Mouse (Mus musculus) urinary bladder, postnatal 4 days (tissue): ENCODE results near the gene Kctd14.

Experiments
- DNase-seq, 2 experiments: peaks; one replicate each; pipeline ENCODE4 v3.0.0; 2021 to 2022; ENCODE audit warnings: low spot score in 2 of 2

The Kctd14 gene

DNA sequence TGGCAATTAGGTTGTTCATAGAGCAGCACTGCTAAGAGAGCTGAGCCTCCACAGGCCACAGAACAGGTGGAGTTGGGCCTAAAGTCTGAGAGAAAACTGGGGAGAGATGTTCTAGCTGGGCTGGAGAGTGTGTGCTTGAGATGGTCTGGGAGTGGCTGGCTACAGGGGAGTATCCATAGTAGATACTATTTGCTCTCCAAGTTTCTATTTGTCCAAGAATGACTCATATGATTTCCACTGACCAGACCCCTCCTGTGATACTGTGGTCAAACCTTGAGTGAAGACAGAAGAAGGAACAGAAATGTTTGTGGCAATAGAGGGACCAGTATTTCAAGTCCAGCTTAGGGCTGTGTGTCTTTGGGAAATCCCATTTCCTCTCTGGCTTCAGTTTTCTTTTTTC lies 12.1 kb upstream of the Kctd14 start:
- DNase-seq: no peak

DNA sequence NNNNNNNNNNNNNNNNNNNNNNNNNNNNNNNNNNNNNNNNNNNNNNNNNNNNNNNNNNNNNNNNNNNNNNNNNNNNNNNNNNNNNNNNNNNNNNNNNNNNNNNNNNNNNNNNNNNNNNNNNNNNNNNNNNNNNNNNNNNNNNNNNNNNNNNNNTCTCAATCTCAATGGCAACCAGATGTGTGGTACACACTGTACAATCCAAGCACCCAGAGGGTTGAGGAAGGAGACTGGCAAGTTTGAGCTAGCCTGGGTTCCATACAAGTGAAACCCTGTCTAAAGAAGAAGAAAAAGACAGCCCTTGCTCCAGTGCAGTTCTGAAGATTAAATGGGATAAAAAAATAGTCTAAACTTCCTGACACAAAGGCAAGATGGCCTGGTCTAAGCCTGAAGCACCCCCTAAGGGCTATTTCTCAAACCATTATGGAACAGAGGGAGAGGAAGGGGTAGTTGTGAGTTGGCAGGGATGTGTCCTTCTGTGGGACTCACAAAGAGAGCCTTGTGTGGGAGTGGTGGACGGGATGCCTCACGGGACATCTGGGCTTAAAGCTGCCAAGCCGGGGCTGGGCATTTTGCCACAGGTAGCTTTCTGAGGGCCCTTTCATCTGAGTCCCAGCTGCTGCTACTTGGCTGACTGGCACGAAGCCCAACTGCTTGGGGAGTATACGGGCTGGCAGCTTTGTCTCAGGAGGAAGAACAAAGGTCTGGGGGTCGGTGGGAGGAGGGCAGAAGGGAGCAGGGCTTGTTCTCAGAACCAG lies 4.8 kb upstream of the Kctd14 start:
- DNase-seq: peak; percentile 80 to 89

DNA sequence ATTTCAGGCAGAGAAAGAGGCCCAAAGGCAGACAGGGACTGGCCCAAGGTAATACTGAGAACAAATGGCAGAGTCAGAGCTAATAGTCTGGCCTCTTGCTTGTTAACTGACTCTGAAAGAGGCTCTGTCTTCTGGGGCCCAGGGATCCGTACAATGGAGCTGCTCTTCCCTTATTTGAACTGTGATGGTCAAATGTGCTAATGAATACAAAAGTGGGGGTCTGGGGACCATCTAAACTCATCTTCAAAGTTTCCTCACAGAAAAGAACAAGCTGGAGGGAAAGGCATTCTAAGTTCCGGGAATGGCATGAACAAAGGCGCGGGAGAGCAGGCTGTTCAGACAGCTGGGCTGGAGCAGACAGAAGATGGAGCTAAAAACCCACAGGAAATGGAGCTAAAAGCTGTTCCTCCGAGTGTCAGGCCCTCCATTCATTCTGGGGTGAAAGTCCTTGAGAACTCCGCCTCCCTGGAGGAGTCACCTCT lies 4.0 kb upstream of the Kctd14 start:
- DNase-seq: no peak

DNA sequence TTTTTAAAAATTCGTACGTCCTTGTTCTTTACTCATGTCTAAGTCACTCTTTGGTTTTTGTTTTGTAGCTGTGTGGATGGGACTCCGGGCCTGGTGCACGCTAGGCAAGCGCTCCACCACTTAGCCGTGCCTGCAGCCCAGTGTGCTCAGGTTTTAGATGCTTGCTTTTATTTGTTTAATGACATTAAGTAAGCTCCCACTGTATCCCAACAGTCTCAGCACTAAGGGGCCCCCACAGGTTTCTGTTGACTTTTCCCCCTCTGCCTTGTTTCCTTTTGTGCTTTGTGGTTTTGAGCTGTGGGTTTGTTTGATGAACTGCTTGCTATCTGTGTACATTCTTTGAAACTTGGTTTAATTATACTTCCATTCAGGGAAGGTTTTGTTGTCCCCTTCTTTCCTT lies 1.1 kb downstream of the Kctd14 start:
- DNase-seq: no peak

DNA sequence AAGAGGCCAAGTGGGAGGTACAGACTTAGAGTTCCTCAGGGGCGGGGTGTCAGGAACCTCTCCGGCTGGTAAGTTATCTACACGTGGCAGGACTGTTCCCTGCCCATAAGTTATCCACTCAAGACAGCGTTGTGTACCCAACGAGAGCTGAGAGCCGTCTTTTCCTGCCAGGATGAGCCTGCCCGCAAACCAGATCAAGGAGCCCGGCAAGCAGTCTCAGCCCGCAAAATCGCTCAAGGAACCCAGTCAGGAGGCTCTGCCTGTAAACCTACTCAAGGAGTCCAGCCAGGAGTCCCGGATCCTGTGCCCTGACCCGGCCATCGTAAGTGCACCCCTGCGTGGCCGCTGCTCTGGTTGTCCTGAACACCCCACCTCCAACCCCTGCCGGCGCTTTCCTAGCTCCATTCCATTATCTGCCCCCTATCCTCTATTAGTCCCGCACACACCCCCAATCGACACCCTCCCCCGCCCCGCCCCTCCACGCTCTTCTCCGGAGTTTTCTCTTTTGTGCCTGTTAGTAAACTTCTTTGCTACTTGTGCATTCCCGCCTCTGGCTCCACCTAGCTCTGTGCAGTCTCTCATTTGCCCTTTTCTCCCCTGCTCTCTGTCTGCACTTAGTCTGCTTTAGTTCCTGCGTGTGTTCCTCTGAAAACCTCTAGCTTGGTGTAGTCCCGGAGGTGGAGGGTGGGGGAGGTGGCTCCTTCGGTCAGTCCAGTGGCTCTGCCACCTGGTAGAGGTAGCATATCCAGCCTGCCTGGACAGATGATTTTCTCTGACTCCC lies 2.2 kb downstream of the Kctd14 start:
- DNase-seq: no peak

DNA sequence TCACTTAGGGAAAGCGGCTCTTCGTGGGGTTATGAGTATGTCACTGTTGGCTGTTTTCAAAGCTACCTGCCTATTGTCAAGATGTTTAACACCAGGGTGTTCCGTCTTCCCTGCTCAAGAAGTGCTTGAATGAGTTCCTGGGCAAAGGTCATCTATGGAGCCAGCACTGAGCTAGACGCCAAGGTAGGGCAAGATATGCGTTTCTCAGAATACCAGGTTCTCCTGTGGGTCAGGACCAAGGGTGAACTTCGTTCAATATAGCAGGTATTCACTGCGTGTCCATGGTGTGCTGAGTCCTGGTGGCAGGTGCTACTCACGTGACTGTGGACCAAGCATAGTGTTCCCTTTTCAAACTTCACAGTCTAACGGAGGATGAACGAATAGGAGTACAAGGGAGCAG lies 3.7 kb downstream of the Kctd14 start:
- DNase-seq: no peak

DNA sequence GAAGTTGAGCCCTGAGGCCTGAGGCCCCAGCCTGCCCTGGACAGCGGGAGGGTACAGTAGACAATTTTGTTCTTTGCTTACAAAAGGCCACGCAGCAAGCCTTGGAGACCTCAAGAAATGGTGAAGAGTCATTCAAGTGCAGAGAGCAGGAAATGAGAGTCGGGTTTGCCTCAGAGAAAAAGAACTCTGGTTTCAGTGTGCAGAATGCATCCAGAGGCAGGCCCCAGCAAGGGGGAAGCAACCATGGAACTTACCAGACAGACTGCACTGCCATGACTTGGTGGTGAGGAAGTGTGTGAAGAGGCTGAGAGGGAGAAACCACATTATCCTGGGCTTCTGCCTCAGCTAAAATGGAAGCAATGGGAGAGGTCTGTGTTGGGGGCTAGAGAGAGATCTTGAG lies 4.5 kb downstream of the Kctd14 start:
- no peak for DNase-seq

DNA sequence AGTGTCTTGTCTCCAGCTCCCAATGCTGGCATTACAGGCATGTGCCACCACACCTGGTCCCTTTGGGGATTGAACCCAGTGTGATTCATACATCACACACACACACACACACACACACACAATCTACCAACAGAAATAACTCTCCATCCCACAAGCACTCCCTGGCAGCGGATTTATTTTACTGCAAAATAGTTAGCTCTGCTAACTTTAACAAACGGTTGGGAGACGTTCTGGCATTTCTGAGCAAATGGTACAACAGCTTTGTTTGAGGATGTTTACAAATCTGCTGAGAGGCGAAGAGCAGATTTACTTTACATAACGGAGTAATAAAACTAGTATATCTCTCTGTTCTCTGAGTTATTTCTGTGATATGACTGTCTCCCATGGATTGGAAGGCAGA lies 21.9 kb downstream of the Kctd14 start:
- no peak for DNase-seq

DNA sequence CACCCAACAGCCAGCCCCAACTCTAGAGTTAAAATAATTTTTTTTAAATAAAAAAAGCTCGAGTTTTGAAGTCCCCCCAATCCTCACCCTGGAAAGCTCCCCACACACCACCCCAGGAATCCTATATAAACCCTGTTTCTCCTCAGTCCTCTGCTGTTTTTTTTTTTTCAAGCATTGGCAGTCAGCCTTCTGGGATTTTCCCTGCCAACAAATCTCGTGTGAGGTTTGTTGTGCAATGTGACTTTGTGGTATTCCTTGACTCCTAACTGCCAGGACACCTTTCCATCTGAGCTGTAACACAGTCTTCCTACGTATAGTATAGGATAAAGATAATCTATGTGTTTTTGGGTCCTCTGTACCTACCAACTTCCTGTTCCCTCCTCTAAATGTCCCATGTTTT lies 28.2 kb downstream of the Kctd14 start:
- no peak for DNase-seq

DNA sequence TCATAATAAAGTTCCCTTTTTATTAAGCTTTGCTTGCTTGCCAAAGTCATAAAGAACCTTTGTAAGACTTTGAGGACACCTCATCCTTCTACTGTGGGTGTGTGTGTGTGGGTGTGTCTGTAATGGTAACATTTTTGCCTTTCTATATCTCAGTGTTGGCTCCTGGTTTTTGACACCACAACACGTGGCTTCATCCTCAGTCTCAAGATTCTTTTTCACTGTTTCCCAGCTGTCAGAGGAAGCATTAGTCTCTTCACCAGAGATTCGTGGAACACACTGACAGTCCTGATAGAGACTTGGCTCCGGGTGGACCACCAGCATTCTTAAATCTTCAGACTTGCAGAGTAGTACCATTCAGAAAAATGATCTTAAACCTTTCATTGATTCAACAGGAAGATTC lies 29.2 kb downstream of the Kctd14 start:
- no peak for DNase-seq

DNA sequence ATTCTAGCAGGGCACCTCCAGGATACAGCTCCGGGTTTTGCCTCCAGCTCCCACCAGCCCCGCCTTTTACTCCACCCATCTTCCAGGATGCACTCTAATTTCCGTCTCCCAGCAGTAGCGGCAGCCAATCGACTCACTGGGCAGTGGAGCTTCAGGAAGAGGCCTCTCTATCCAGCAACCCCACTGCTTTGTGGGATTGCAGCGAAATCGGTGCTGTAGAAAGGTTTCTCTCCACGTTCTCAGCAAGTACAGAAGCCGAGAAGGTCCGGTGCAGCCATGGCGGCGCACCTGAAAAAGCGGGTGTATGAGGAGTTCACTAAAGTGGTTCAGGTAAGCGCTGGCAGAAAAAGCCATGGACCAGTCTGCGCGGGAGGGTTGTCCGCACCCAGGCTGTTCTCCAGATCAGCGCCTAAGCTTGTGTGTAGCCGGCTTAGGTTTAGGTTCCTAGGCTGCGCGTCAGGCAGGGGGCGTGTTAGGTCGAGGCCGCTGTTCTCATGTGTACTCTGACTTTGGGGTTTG lies 29.8 kb downstream of the Kctd14 start, which contains the start of gene Ints4:
Gene Ints4, plus strand, starts transcription at position 136 of the 519 bp plus-strand sequence.
- peak; percentile 85 to 89 for DNase-seq

DNA sequence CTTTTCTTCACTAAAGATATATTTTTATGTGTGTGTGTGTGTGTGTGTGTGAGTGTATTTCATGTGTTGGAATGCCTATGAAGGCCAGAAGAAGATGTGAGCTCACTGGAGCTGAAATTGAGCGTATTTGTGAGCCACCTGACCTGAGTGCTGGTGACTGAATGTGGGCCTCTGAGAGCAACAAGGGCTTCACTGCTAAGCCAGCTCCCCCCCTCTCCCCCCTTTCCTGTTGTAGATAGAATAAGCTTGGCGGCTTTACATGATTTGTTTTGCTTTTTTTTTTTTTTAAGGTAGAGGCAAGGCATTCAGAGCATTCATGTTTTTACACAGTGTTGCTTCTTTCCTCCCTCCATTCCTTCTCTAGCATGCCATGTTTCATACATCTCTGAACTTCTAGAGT lies 32.3 kb downstream of the Kctd14 start:
- DNase-seq: no peak

DNA sequence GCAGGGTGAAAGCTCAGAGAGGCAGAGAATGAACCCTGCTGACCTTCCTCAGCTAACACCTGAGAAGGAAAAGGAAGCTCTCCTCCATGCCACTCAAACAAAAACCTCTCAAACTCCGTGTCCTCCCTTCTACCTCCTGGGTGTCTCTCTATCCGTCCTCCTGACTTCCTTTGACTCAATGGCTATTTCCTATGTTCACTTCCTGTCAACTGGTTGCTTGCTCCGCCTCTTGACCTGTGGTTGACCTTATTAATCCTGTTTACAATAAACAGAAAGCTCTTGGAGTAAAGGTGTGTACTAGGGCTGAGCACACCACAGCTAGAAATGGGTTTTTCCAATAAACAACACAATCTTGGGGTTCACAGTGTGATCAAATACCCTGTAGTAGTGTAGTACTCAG lies 40.0 kb downstream of the Kctd14 start:
- no peak for DNase-seq

DNA sequence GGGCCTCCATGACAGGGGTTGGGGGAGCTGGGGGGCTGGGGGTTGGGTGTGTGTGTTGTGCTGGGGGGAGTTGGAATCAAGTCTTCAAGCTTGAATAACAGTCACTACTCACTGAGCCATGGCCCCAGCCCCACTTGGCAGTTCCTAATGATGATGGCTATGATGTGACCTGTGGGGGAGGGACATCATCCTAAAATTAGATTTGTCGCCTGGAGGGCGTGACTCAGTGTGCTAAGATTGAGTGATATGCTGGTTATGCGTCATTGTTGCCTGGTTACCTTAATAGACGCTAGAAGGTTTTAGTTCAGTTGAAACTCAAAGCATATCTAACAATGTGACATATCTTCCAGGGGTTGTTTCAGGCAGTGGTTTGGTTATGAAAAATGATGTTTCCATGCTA lies 41.3 kb downstream of the Kctd14 start:
- no peak for DNase-seq

DNA sequence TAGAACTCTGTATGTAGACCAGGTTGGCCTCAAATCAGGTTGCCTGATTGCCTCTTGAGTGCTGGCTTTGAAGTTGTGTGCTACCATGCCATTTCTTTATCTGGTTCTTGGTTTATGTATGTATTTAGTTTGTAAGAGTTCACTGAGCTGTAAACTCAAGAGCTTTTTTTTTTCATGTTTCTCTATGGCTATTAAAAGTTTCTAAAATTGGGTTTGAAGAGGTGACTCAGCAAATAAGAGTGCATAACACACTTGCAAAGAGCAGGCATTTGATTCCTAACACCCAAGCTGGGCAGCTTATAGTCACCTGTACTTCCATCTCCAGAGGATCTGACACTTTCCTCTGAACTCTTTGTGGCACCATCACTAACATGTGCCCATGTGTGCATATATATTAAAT lies 43.9 kb downstream of the Kctd14 start:
- DNase-seq: no peak

DNA sequence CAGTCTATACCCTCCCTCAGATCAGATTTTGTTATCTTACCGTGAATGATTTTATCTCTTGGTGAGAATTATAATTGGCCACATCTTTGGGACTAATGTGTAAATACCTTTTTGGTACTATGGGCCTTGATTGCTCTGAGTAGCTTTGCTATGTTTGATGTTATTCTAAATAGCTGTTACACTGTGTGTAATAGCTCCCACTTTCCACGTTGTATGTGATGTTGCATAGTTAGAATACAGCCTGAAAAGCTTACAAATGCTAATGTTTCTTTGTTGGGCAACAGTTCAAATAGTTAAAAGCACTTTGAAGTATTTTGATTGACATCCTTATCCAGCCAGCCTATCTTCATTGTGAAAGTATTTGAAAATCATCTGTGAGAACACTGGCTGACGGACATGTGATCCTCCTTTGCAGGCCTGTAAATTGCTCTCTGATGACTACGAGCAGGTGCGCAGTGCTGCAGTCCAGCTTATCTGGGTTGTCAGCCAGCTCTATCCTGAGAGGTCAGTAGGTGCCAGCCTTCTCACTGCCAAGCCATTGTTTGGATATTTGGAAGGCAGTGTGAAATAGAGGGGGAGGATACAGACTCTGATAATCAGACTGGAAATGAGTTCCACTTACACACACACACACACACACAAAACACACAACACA lies 49.6 kb downstream of the Kctd14 start:
- no peak for DNase-seq
